In genomic region chr5:77407341-77408298, GRCm38 (mm10) we compare ENCODE assay signal across 8 mouse cellular contexts. TPM values are rescaled to one million over a fixed set of nuclear protein-coding genes. Genes with fewer than 3 reads are reported as not detected.
DNase-seq lines count a peak whose midpoint lies in the region; ATAC-seq and TF ChIP-seq lines count a peak whose summit lies in the region.

Igfbp7 (minus strand) TSS chr5:77408041.

- H3K27me3 ChIP-seq in forebrain, postnatal 0 days (ENCODE audit: insufficient read depth, low read length), result no peaks in the 10 kb centered on the region
- H3K27me3 ChIP-seq in liver, embryonic 16.5 days (ENCODE audit: control insufficient read depth, insufficient read depth, low read depth, low read length), result peaks cover 25% of the 10 kb centered on the region
- H3K27me3 ChIP-seq in neural tube, embryonic 13.5 days, result peaks cover 44% of the 10 kb centered on the region

- H3K9ac ChIP-seq in forebrain, postnatal 0 days, result peak within 1 kb of the TSS; percentile 42
- H3K9ac ChIP-seq in liver, embryonic 16.5 days (ENCODE audit: low read depth, low read length), result 0 out of 2 replicates have a peak within 1 kb of the TSS, but pooled peaks have one; percentile 24
- peak within 1 kb of the TSS; percentile 73 for H3K9ac ChIP-seq in neural tube, embryonic 13.5 days

- TF ChIP-seq POLR2A in bone marrow, adult 2 months (IDR thresholded peaks at IDR 0.05; ENCODE audit: borderline replicate concordance, control insufficient read depth, low read depth, low read length), result no peak

- DNase-seq in forebrain, postnatal 0 days, result peak; percentile 67
- peak; percentile 84 to 88 for DNase-seq in heart, postnatal 14 days
- DNase-seq in kidney, postnatal 4 days, result peak; percentile 86 to 92
- DNase-seq in thymus, adult 18-20 months, result peak; percentile 9 to 18

- peak; percentile 36; the same call in 1 of the 2 replicates for TF ChIP-seq CTCF in bone marrow, adult 2 months (IDR thresholded peaks at IDR 0.05; ENCODE audit: control insufficient read depth, insufficient read depth, low read length)
- TF ChIP-seq CTCF in forebrain, postnatal 0 days (IDR thresholded peaks at IDR 0.05; ENCODE audit: low read depth), result peak; percentile 76

- no peak within 1 kb of the TSS for H3K27ac ChIP-seq in bone marrow, adult 2 months (ENCODE audit: control insufficient read depth, insufficient read depth, low read depth, low read length, poor library complexity)
- H3K27ac ChIP-seq in forebrain, postnatal 0 days (ENCODE audit: low read depth, low read length), result no peak within 1 kb of the TSS
- no peak within 1 kb of the TSS for H3K27ac ChIP-seq in liver, embryonic 16.5 days (ENCODE audit: low read length)
- H3K27ac ChIP-seq in neural tube, embryonic 13.5 days (replicated peaks), result no peak within 1 kb of the TSS

- no peaks in the 10 kb centered on the region for H3K9me3 ChIP-seq in forebrain, postnatal 0 days (ENCODE audit: low read length)
- no peaks in the 10 kb centered on the region for H3K9me3 ChIP-seq in liver, embryonic 16.5 days (replicated peaks; ENCODE audit: control insufficient read depth, low read length)
- H3K9me3 ChIP-seq in neural tube, embryonic 13.5 days, result no peaks in the 10 kb centered on the region

- no peaks in the 10 kb centered on the region for H3K4me1 ChIP-seq in bone marrow, adult 2 months (ENCODE audit: control insufficient read depth, insufficient read depth, low read length)
- H3K4me1 ChIP-seq in forebrain, postnatal 0 days (ENCODE audit: insufficient read depth), result no peaks in the 10 kb centered on the region
- no peaks in the 10 kb centered on the region for H3K4me1 ChIP-seq in liver, embryonic 16.5 days (ENCODE audit: control insufficient read depth, low read depth, low read length)
- peaks cover 10% of the 10 kb centered on the region for H3K4me1 ChIP-seq in neural tube, embryonic 13.5 days (replicated peaks)

- no peak within 1 kb of the TSS for H3K4me3 ChIP-seq in bone marrow, adult 2 months (replicated peaks; ENCODE audit: control insufficient read depth, low read depth, low read length)
- H3K4me3 ChIP-seq in forebrain, postnatal 0 days (ENCODE audit: low read depth, low read length), result peak within 1 kb of the TSS; percentile 59
- peak within 1 kb of the TSS; percentile 56 for H3K4me3 ChIP-seq in liver, embryonic 16.5 days (ENCODE audit: low read depth, low read length)
- H3K4me3 ChIP-seq in neural tube, embryonic 13.5 days, result peak within 1 kb of the TSS; percentile 60

- intact Hi-C loops in heart, postnatal 14 days (cut with DNase I), result loop anchor here (5.0 kb wide), 3 partner anchors 50 to 95 kb away; partner anchors contain the start of genes Noa1 and Polr2b

- no peaks in the 10 kb centered on the region for H3K36me3 ChIP-seq in forebrain, postnatal 0 days (ENCODE audit: insufficient read depth)
- no peaks in the 10 kb centered on the region for H3K36me3 ChIP-seq in liver, embryonic 16.5 days (ENCODE audit: control insufficient read depth, insufficient read depth)
- H3K36me3 ChIP-seq in neural tube, embryonic 13.5 days, result no peaks in the 10 kb centered on the region

- H3K4me2 ChIP-seq in forebrain, postnatal 0 days (ENCODE audit: low read depth), result peak within 1 kb of the TSS; percentile 85
- peak within 1 kb of the TSS; percentile 66 for H3K4me2 ChIP-seq in liver, embryonic 16.5 days (ENCODE audit: low read depth, low read length)
- peak within 1 kb of the TSS; percentile 94 for H3K4me2 ChIP-seq in neural tube, embryonic 13.5 days

- peak; percentile 64 for ATAC-seq in CD4-positive, CD25-positive, alpha-beta regulatory T cell, adult 4 months
- ATAC-seq in forebrain, postnatal 0 days, result peak; percentile 96
- peak; percentile 63 for ATAC-seq in liver, embryonic 16.5 days (ENCODE audit: low read depth)
- ATAC-seq in neural tube, embryonic 13.5 days (ENCODE audit: low read depth), result peak; percentile 94

- 5% methylated on average over 101 of the region's 101 CpGs for WGBS in bone marrow, adult 2 months
- WGBS in forebrain, postnatal 0 days, result 7% methylated on average over 84 of the region's 101 CpGs
- WGBS in liver, embryonic 16.5 days (ENCODE audit: insufficient replicate concordance), result 5% methylated on average over 85 of the region's 101 CpGs
- WGBS in neural tube, embryonic 13.5 days, result 6% methylated on average over 95 of the region's 101 CpGs

RNA-seq across cellular contexts. Expression of gene Igfbp7, which starts in this region (rescaled TPM):
- under 1 TPM in 1 of 2 experiments, not detected in 1; 0.31 TPM for polyA plus RNA-seq in CD4-positive, CD25-positive, alpha-beta regulatory T cell, adult 4 months (2017; shearing (Covaris generic))
- 17.3 and 24.2 TPM in 2 replicates for polyA plus RNA-seq in bone marrow, adult 2 months (2011; ENCODE audit: insufficient read depth, insufficient read length, low replicate concordance, missing spikeins)
- total RNA-seq in forebrain, postnatal 0 days (2014; rRNA removed), result 39.8 and 44.3 TPM in 2 replicates
- 88.3 and 97.2 TPM in 2 replicates for polyA plus RNA-seq in forebrain, postnatal 0 days (2015; fragmentation: Nextera tagmentation; extraction: Ambion mirVana)
- total RNA-seq in heart, postnatal 14 days (2021), result 100 to 1,000 TPM; 437 to 440 TPM
- polyA plus RNA-seq in liver, embryonic 16.5 days (2015; fragmentation: Nextera tagmentation; extraction: Ambion mirVana), result 26.3 and 30.9 TPM in 2 replicates
- 51.8 and 62.6 TPM in 2 replicates for polyA plus RNA-seq in neural tube, embryonic 13.5 days (2015; fragmentation: Nextera tagmentation; extraction: Ambion mirVana)

Comparison
In these comparisons a context has a peak if more than half of its experiments do, and no peak if none do; other contexts are left out.
1. RNA of gene Igfbp7 (polyA plus RNA-seq): 88.3 to 97.2 TPM in forebrain, postnatal 0 days, 51.8 to 62.6 TPM in neural tube, embryonic 13.5 days, 26.3 to 30.9 TPM in liver, embryonic 16.5 days and 17.3 to 24.2 TPM in bone marrow, adult 2 months; 0.31 TPM in CD4-positive, CD25-positive, alpha-beta regulatory T cell, adult 4 months; every median in the first group is over 10 times any median in the second.
2. Peak in ATAC-seq in CD4-positive, CD25-positive, alpha-beta regulatory T cell, adult 4 months; RNA of the gene not detected or under 1 TPM.
3. DNase-seq: peak in every context shown above with its lines; median percentile 89 in kidney, postnatal 4 days; 86 in heart, postnatal 14 days; 67 in forebrain, postnatal 0 days; 14 in thymus, adult 18-20 months.
4. Peak in every context shown above with its lines, with median percentiles within 50 percentile points of each other: ATAC-seq, H3K4me2 ChIP-seq and H3K9ac ChIP-seq.